Mouse (Mus musculus) bone marrow macrophage, adult 2 months (primary cell): ENCODE results near the gene Ankrd17.

Experiments used
- CTCF ChIP-seq: IDR thresholded peaks from 2 replicates; pipeline ENCODE4 v1.5.1; 2012; ENCODE audit warnings: low read depth, mild to moderate bottlenecking, low read length, moderate library complexity
- POLR2A ChIP-seq: IDR thresholded peaks from 2 replicates; pipeline ENCODE4 v1.6.1; 2012; ENCODE audit warnings: mild to moderate bottlenecking, low read depth, low read length, borderline replicate concordance

DNA sequence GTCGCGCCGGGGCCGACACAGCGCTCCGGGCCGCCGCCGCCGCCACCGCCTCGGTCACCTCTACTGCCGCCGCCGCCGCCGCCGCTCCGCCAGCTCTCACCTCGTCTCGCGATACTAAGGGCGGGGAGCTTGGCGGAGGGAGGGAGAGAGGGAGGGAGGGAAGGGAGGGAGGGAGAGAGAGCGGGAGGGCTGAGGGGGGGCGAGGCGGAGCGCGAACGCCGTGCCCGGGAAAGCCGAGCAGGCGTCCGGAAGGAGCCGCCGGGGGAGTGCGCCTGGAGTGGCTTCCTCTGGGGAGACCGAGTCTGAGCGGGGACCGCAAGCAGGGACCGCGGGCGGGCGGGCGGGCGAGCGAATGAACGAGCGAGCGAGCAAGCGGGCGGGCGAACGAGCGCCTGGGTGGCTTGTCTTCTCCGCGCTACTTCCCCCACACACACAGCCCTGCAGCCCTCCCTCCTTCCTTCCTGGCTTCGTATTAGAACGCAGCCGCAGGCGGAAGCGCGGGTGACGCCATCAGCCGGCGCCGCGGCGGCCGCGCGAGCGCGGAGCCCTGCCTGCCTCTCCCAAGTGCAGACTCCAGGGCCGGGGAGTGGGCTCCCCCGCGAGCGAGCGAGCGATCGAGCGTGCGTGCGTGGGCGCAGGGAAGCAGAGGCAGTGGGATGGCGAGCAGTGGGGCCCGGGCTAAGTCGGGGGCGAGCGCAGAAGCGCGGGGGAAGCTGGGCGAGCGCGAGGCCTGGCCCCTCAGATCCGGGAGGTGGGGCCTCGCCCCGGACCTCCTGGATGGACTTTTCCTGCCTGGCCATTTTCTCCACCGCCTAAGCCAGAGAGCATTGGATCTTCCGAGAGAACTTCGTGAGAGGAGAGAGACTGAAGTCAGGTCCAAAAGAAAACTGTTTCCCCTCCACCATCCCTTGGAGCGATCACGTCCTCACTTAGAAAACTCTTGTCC, at the start of gene Ankrd17:
- no peak for TF ChIP-seq CTCF
- no peak; the same call in 1 of the 2 replicates for TF ChIP-seq POLR2A
